In genomic region chr5:137740506-137740905, GRCm38 (mm10) we compare ENCODE assay signal across 7 mouse cellular contexts. TPM values are rescaled to one million over a fixed set of nuclear protein-coding genes. Genes with fewer than 3 reads are reported as not detected.
DNase-seq lines count a peak whose midpoint lies in the region; ATAC-seq and TF ChIP-seq lines count a peak whose summit lies in the region.

No protein-coding gene starts in this region.

- H3K4me2 ChIP-seq in embryonic facial prominence, embryonic 14.5 days (ENCODE audit: low read depth, low read length): peak overlapping the region; percentile 95
- H3K4me2 ChIP-seq in intestine, embryonic 14.5 days (ENCODE audit: low read length): peak overlapping the region; percentile 94
- H3K4me2 ChIP-seq in neural tube, embryonic 12.5 days (replicated peaks): peak overlapping the region; percentile 92

- no peak for DNase-seq in layer of hippocampus, adult 2 months (ENCODE audit: low spot score in 2 of 2)
- DNase-seq in layer of hippocampus, adult 9-11 months: no peak
- no peak for DNase-seq in embryonic facial prominence, embryonic 14.5 days (ENCODE audit: low spot score)
- peak; percentile 66 for DNase-seq in intestine, embryonic 14.5 days (ENCODE audit: low spot score)
- no peak for DNase-seq in testis, postnatal 14 days (ENCODE audit: low spot score)
- DNase-seq in c-Kit-positive CD71-positive TER-119-positive erythroid progenitor cells, embryonic 14.5 days (ENCODE audit: low spot score): no peak

- TF ChIP-seq CTCF in layer of hippocampus, adult 2 months (conservative IDR thresholded peaks at IDR 0.05): no peak

- H3K4me1 ChIP-seq in embryonic facial prominence, embryonic 14.5 days (ENCODE audit: control insufficient read depth, insufficient read depth, low read length): peaks cover 12% of the 10 kb centered on the region
- peaks cover 9% of the 10 kb centered on the region for H3K4me1 ChIP-seq in intestine, embryonic 14.5 days (replicated peaks; ENCODE audit: control insufficient read depth, insufficient read depth, low read length)
- peaks cover 45% of the 10 kb centered on the region for H3K4me1 ChIP-seq in neural tube, embryonic 12.5 days

- H3K9me3 ChIP-seq in embryonic facial prominence, embryonic 14.5 days (ENCODE audit: control insufficient read depth, low read length): no peaks in the 10 kb centered on the region
- H3K9me3 ChIP-seq in intestine, embryonic 14.5 days (ENCODE audit: control insufficient read depth, low read length): no peaks in the 10 kb centered on the region
- H3K9me3 ChIP-seq in neural tube, embryonic 12.5 days: no peaks in the 10 kb centered on the region

- H3K27me3 ChIP-seq in embryonic facial prominence, embryonic 14.5 days (replicated peaks; ENCODE audit: control insufficient read depth, insufficient read depth, low read length): no peaks in the 10 kb centered on the region
- H3K27me3 ChIP-seq in intestine, embryonic 14.5 days (replicated peaks; ENCODE audit: control insufficient read depth, insufficient read depth, low read length): no peaks in the 10 kb centered on the region
- no peaks in the 10 kb centered on the region for H3K27me3 ChIP-seq in neural tube, embryonic 12.5 days (replicated peaks)

- peaks cover 23% of the 10 kb centered on the region for H3K36me3 ChIP-seq in embryonic facial prominence, embryonic 14.5 days (ENCODE audit: control insufficient read depth, insufficient read depth, low read length)
- peaks cover 6% of the 10 kb centered on the region; the same call in 1 of the 2 replicates for H3K36me3 ChIP-seq in intestine, embryonic 14.5 days (ENCODE audit: control insufficient read depth, insufficient read depth, low read length)
- peaks cover 21% of the 10 kb centered on the region for H3K36me3 ChIP-seq in neural tube, embryonic 12.5 days

- peak overlapping the region; percentile 84 for H3K4me3 ChIP-seq in layer of hippocampus, adult 2 months
- peak overlapping the region; percentile 71 for H3K4me3 ChIP-seq in embryonic facial prominence, embryonic 14.5 days (ENCODE audit: low read depth, low read length)
- H3K4me3 ChIP-seq in intestine, embryonic 14.5 days (ENCODE audit: low read depth, low read length): peak overlapping the region; percentile 66
- peak overlapping the region; percentile 79 for H3K4me3 ChIP-seq in neural tube, embryonic 12.5 days

- peak overlapping the region; percentile 89 for H3K27ac ChIP-seq in layer of hippocampus, adult 2 months
- H3K27ac ChIP-seq in embryonic facial prominence, embryonic 14.5 days (replicated peaks; ENCODE audit: low read depth, low read length): peak overlapping the region; percentile 55
- no peak overlapping the region for H3K27ac ChIP-seq in intestine, embryonic 14.5 days (ENCODE audit: low read depth)
- H3K27ac ChIP-seq in neural tube, embryonic 12.5 days: no peak overlapping the region

- H3K9ac ChIP-seq in embryonic facial prominence, embryonic 14.5 days (ENCODE audit: low read depth, low read length): peak overlapping the region; percentile 74
- H3K9ac ChIP-seq in intestine, embryonic 14.5 days (ENCODE audit: low read length): peak overlapping the region; percentile 56
- H3K9ac ChIP-seq in neural tube, embryonic 12.5 days: peak overlapping the region; percentile 78

- WGBS in embryonic facial prominence, embryonic 14.5 days: 4% methylated on average over 11 of the region's 11 CpGs
- WGBS in intestine, embryonic 14.5 days: 6% methylated on average over 11 of the region's 11 CpGs
- WGBS in neural tube, embryonic 12.5 days: 4% methylated on average over 11 of the region's 11 CpGs

- no peak; the same call in 1 of the 2 replicates for ATAC-seq in embryonic facial prominence, embryonic 14.5 days (ENCODE audit: low read depth)
- ATAC-seq in intestine, embryonic 14.5 days (replicated peaks; ENCODE audit: low FRiP score, low TSS enrichment, low read depth): peak; percentile 14; the same call in 1 of the 2 replicates
- ATAC-seq in neural tube, embryonic 12.5 days (ENCODE audit: low FRiP score, low read depth): peak; percentile 14; the same call in 1 of the 2 replicates

RNA-seq across cellular contexts. Expression of gene Nyap1, which starts 0.9 kb away (rescaled TPM):
- 10 to 100 TPM; 70.4 to 72.5 TPM for total RNA-seq in layer of hippocampus, adult 2 months (2021)
- 1.5 TPM in 2 replicates for polyA plus RNA-seq in embryonic facial prominence, embryonic 14.5 days (2014; fragmentation: Nextera tagmentation; extraction: Ambion mirVana)
- 1.5 and 1.9 TPM in 2 replicates for polyA plus RNA-seq in intestine, embryonic 14.5 days (2014; fragmentation: Nextera tagmentation; extraction: Ambion mirVana)
- 16.4 and 21.8 TPM in 2 replicates for polyA plus RNA-seq in neural tube, embryonic 12.5 days (2016; fragmentation: Nextera tagmentation; extraction: Ambion mirVana)

RNA-seq across cellular contexts. Expression of gene Tsc22d4, which starts 5.0 kb away (rescaled TPM):
- 100 to 1,000 TPM; 160 to 174 TPM for total RNA-seq in layer of hippocampus, adult 2 months (2021)
- polyA plus RNA-seq in embryonic facial prominence, embryonic 14.5 days (2014; fragmentation: Nextera tagmentation; extraction: Ambion mirVana): 134 and 141 TPM in 2 replicates
- 121 and 125 TPM in 2 replicates for polyA plus RNA-seq in intestine, embryonic 14.5 days (2014; fragmentation: Nextera tagmentation; extraction: Ambion mirVana)
- polyA plus RNA-seq in neural tube, embryonic 12.5 days (2016; fragmentation: Nextera tagmentation; extraction: Ambion mirVana): 68.4 and 68.7 TPM in 2 replicates

RNA-seq across cellular contexts. Expression of gene Ppp1r35, which starts 38.1 kb away (rescaled TPM):
- 10 to 100 TPM; 19.8 to 25.4 TPM for total RNA-seq in layer of hippocampus, adult 2 months (2021)
- polyA plus RNA-seq in embryonic facial prominence, embryonic 14.5 days (2014; fragmentation: Nextera tagmentation; extraction: Ambion mirVana): 31.3 and 39.5 TPM in 2 replicates
- 25.5 and 35.4 TPM in 2 replicates for polyA plus RNA-seq in intestine, embryonic 14.5 days (2014; fragmentation: Nextera tagmentation; extraction: Ambion mirVana)
- 61.5 TPM in 2 replicates for polyA plus RNA-seq in neural tube, embryonic 12.5 days (2016; fragmentation: Nextera tagmentation; extraction: Ambion mirVana)

RNA-seq across cellular contexts. Expression of gene Mepce, which starts 46.9 kb away (rescaled TPM):
- 10 to 100 TPM; 43.6 to 49.2 TPM for total RNA-seq in layer of hippocampus, adult 2 months (2021)
- 12.2 and 15.2 TPM in 2 replicates for polyA plus RNA-seq in embryonic facial prominence, embryonic 14.5 days (2014; fragmentation: Nextera tagmentation; extraction: Ambion mirVana)
- 12.1 and 15.4 TPM in 2 replicates for polyA plus RNA-seq in intestine, embryonic 14.5 days (2014; fragmentation: Nextera tagmentation; extraction: Ambion mirVana)
- polyA plus RNA-seq in neural tube, embryonic 12.5 days (2016; fragmentation: Nextera tagmentation; extraction: Ambion mirVana): 11.3 and 15.4 TPM in 2 replicates

RNA-seq across cellular contexts. Expression of gene Zcwpw1, which starts 47.1 kb away (rescaled TPM):
- total RNA-seq in layer of hippocampus, adult 2 months (2021): 1 to 10 TPM; 5.7 to 8.1 TPM
- polyA plus RNA-seq in embryonic facial prominence, embryonic 14.5 days (2014; fragmentation: Nextera tagmentation; extraction: Ambion mirVana): 16.5 and 18.8 TPM in 2 replicates
- polyA plus RNA-seq in intestine, embryonic 14.5 days (2014; fragmentation: Nextera tagmentation; extraction: Ambion mirVana): 14.4 and 17.9 TPM in 2 replicates
- polyA plus RNA-seq in neural tube, embryonic 12.5 days (2016; fragmentation: Nextera tagmentation; extraction: Ambion mirVana): 12.2 and 16.6 TPM in 2 replicates

Comparison
In these comparisons a context has a peak if more than half of its experiments do, and no peak if none do; other contexts are left out.
1. H3K27ac ChIP-seq: peak in layer of hippocampus, adult 2 months (single experiment) and embryonic facial prominence, embryonic 14.5 days (single experiment); none in intestine, embryonic 14.5 days (single experiment) and neural tube, embryonic 12.5 days (single experiment).
2. Peak in every context shown above with its lines, with median percentiles within 50 percentile points of each other: H3K4me3 ChIP-seq, H3K4me2 ChIP-seq and H3K9ac ChIP-seq.